Comparison of ENCODE assay signal across 9 mouse cellular contexts in genomic region chr2:91115578-91115970, GRCm38 (mm10). TPM values are rescaled to one million over a fixed set of nuclear protein-coding genes. Genes with fewer than 3 reads are reported as not detected.
DNase-seq lines count a peak whose midpoint lies in the region; ATAC-seq and TF ChIP-seq lines count a peak whose summit lies in the region.
"Had no signal": no experiment of that assay in that cellular context is flagged by ENCODE, and none has a peak within 500 bp of the region (broad histone marks: within the 10 kb centered on the region; RNA-seq: fewer than 3 reads in every experiment).

No protein-coding gene starts in this region.

- peak overlapping the region; percentile 77 for H3K9ac ChIP-seq in forebrain, embryonic 11.5 days (ENCODE audit: low read length)
- H3K9ac ChIP-seq in limb, embryonic 14.5 days (ENCODE audit: low read depth, low read length, severe bottlenecking): peak overlapping the region; percentile 73

- peaks cover 3% of the 10 kb centered on the region; the same call in 1 of the 2 replicates for H3K4me1 ChIP-seq in forebrain, embryonic 11.5 days (replicated peaks; ENCODE audit: control insufficient read depth, insufficient read depth, low read length)
- H3K4me1 ChIP-seq in limb, embryonic 14.5 days (ENCODE audit: control insufficient read depth, insufficient read depth, low read length): no peaks in the 10 kb centered on the region
- peaks cover 6% of the 10 kb centered on the region for H3K4me1 ChIP-seq in olfactory bulb, adult 2 months (ENCODE audit: control insufficient read depth, insufficient read depth, low read length)

- TF ChIP-seq CTCF in layer of hippocampus, adult 2 months (conservative IDR thresholded peaks at IDR 0.05): no peak
- no peak for TF ChIP-seq CTCF in olfactory bulb, adult 2 months (IDR thresholded peaks at IDR 0.05; ENCODE audit: insufficient read depth, low read depth, low read length)

- peak overlapping the region; percentile 56 for H3K4me3 ChIP-seq in layer of hippocampus, adult 2 months
- H3K4me3 ChIP-seq in forebrain, embryonic 11.5 days (ENCODE audit: low read depth, low read length): peak overlapping the region; percentile 40
- peak overlapping the region; percentile 45 for H3K4me3 ChIP-seq in limb, embryonic 14.5 days (replicated peaks; ENCODE audit: low read length)
- H3K4me3 ChIP-seq in olfactory bulb, adult 2 months (ENCODE audit: insufficient read depth, low read depth, low read length): peak overlapping the region; percentile 45

- H3K27me3 ChIP-seq in forebrain, embryonic 11.5 days (ENCODE audit: control insufficient read depth, insufficient read depth, low read length): no peaks in the 10 kb centered on the region; the same call in 1 of the 2 replicates
- no peaks in the 10 kb centered on the region for H3K27me3 ChIP-seq in limb, embryonic 14.5 days (ENCODE audit: control insufficient read depth, insufficient read depth, low read length)

- H3K36me3 ChIP-seq in forebrain, embryonic 11.5 days (ENCODE audit: control insufficient read depth, insufficient read depth, low read length): no peaks in the 10 kb centered on the region
- no peaks in the 10 kb centered on the region for H3K36me3 ChIP-seq in limb, embryonic 14.5 days (ENCODE audit: control insufficient read depth, insufficient read depth, low read length)

- H3K9me3 ChIP-seq in forebrain, embryonic 11.5 days (ENCODE audit: control insufficient read depth, low read length): no peaks in the 10 kb centered on the region
- no peaks in the 10 kb centered on the region for H3K9me3 ChIP-seq in limb, embryonic 14.5 days (ENCODE audit: control insufficient read depth, low read length)

- 36% methylated on average over 12 of the region's 12 CpGs for WGBS in forebrain, embryonic 11.5 days
- 37% methylated on average over 12 of the region's 12 CpGs for WGBS in limb, embryonic 14.5 days
- WGBS in olfactory bulb, adult 2 months: 39% methylated on average over 12 of the region's 12 CpGs

- H3K4me2 ChIP-seq in forebrain, embryonic 11.5 days (ENCODE audit: low read depth, low read length, severe bottlenecking): peak overlapping the region; percentile 82
- peak overlapping the region; percentile 90 for H3K4me2 ChIP-seq in limb, embryonic 14.5 days (replicated peaks; ENCODE audit: low read depth, low read length, severe bottlenecking)

- no peak for TF ChIP-seq POLR2A in limb, embryonic 14.5 days (IDR thresholded peaks at IDR 0.05; ENCODE audit: borderline replicate concordance, extremely low read depth, insufficient read depth, insufficient read length)
- no peak for TF ChIP-seq POLR2A in olfactory bulb, adult 2 months (IDR thresholded peaks at IDR 0.05; ENCODE audit: insufficient read depth, low read depth, low read length)

- DNase-seq in layer of hippocampus, adult 2 months (ENCODE audit: low spot score in 2 of 2): no peak
- no peak for DNase-seq in layer of hippocampus, adult 9-10 months (ENCODE audit: low spot score)
- no peak for DNase-seq in forebrain, embryonic 11.5 days (ENCODE audit: low spot score)
- DNase-seq in limb, embryonic 14.5 days (ENCODE audit: low spot score): no peak
- DNase-seq in embryo, embryonic 10.5 days (ENCODE audit: low spot score): no peak
- DNase-seq in frontal cortex, postnatal 36 days (ENCODE audit: low spot score in 2 of 2): no peak
- no peak for DNase-seq in frontal cortex, postnatal 25 days (ENCODE audit: low spot score in 2 of 2)

- no peak overlapping the region; the same call in 1 of the 2 replicates for H3K27ac ChIP-seq in layer of hippocampus, adult 2 months
- H3K27ac ChIP-seq in forebrain, embryonic 11.5 days (ENCODE audit: low read depth, low read length): no peak overlapping the region
- H3K27ac ChIP-seq in limb, embryonic 14.5 days (replicated peaks; ENCODE audit: low read depth, low read length): no peak overlapping the region
- H3K27ac ChIP-seq in olfactory bulb, adult 2 months (ENCODE audit: insufficient read depth, low read depth, low read length): no peak overlapping the region

- ATAC-seq in forebrain, embryonic 11.5 days (replicated peaks; ENCODE audit: low FRiP score): no peak
- ATAC-seq in limb, embryonic 14.5 days (ENCODE audit: low FRiP score, low read depth): no peak

RNA-seq across cellular contexts. Expression of gene Mybpc3, which starts 2.4 kb away (rescaled TPM):
- total RNA-seq in layer of hippocampus, adult 2 months (2021): under 1 TPM in 1 of 2 experiments, not detected in 1; 0.07 TPM
- polyA plus RNA-seq in forebrain, embryonic 11.5 days (2014; fragmentation: Nextera tagmentation; extraction: Ambion mirVana): not detected in 2 replicates
- polyA plus RNA-seq in limb, embryonic 14.5 days (2012; rRNA removed): 0.27 and 0.29 TPM in 2 replicates
- polyA plus RNA-seq in limb, embryonic 14.5 days (2014; fragmentation: Nextera tagmentation; extraction: Ambion mirVana): 0.07 and 0.12 TPM in 2 replicates
- not detected in 2 replicates for polyA plus RNA-seq in olfactory bulb, adult 2 months (2012; ENCODE audit: insufficient read depth, insufficient read length, low replicate concordance, missing spikeins)
- total RNA-seq: left cerebral cortex, postnatal 4 days had no signal

RNA-seq across cellular contexts. Expression of gene Spi1, which starts 33.4 kb away (rescaled TPM):
- total RNA-seq in layer of hippocampus, adult 2 months (2021): 1 to 10 TPM; 2.4 to 5.4 TPM
- 2.2 and 4.9 TPM in 2 replicates for polyA plus RNA-seq in forebrain, embryonic 11.5 days (2014; fragmentation: Nextera tagmentation; extraction: Ambion mirVana)
- polyA plus RNA-seq in limb, embryonic 14.5 days (2012; rRNA removed): 13.7 and 14.1 TPM in 2 replicates
- polyA plus RNA-seq in limb, embryonic 14.5 days (2014; fragmentation: Nextera tagmentation; extraction: Ambion mirVana): 10.6 and 10.7 TPM in 2 replicates
- polyA plus RNA-seq in olfactory bulb, adult 2 months (2012; ENCODE audit: insufficient read depth, insufficient read length, low replicate concordance, missing spikeins): not detected in 2 replicates

RNA-seq across cellular contexts. Expression of gene Slc39a13, which starts 45.4 kb away (rescaled TPM):
- total RNA-seq in layer of hippocampus, adult 2 months (2021): 10 to 100 TPM; 33.7 to 37.3 TPM
- polyA plus RNA-seq in forebrain, embryonic 11.5 days (2014; fragmentation: Nextera tagmentation; extraction: Ambion mirVana): 23.3 and 23.6 TPM in 2 replicates
- polyA plus RNA-seq in limb, embryonic 14.5 days (2012; rRNA removed): 143 and 172 TPM in 2 replicates
- 63.3 and 74.3 TPM in 2 replicates for polyA plus RNA-seq in limb, embryonic 14.5 days (2014; fragmentation: Nextera tagmentation; extraction: Ambion mirVana)
- not detected in 2 replicates for polyA plus RNA-seq in olfactory bulb, adult 2 months (2012; ENCODE audit: insufficient read depth, insufficient read length, low replicate concordance, missing spikeins)

Comparison
In these comparisons a context has a peak if more than half of its experiments do, and no peak if none do; other contexts are left out.
1. RNA of gene Slc39a13, which starts 45.4 kb away (polyA plus RNA-seq): 63.3 to 172 TPM in limb, embryonic 14.5 days and 23.3 to 23.6 TPM in forebrain, embryonic 11.5 days; not detected in olfactory bulb, adult 2 months; every median in the first group is over 10 times any median in the second.
2. Peak in every context shown above with its lines, with median percentiles within 50 percentile points of each other: H3K4me3 ChIP-seq.